Mouse (Mus musculus): ENCODE results near the gene Yaf2.

- no peak for TF ChIP-seq MAZ (IDR thresholded peaks at IDR 0.05; ENCODE audit: low read depth, low read length)
- TF ChIP-seq CTCF (IDR thresholded peaks at IDR 0.05 in 2 of 3, conservative IDR thresholded peaks at IDR 0.05 in 1 of 3; ENCODE audit: control insufficient read depth in 1 of 3, insufficient read depth in 1 of 3, low read depth in 2 of 3, low read length in 3 of 3, poor library complexity in 1 of 3, severe bottlenecking in 1 of 3) = no peak
- TF ChIP-seq EP300 (IDR thresholded peaks at IDR 0.05; ENCODE audit: low read depth in 1 of 2, low read length in 2 of 2) = no peak
- TF ChIP-seq HCFC1 (IDR thresholded peaks at IDR 0.05; ENCODE audit: low read depth, low read length) = no peak
- TF ChIP-seq BHLHE40 (IDR thresholded peaks at IDR 0.05; ENCODE audit: borderline replicate concordance, low read depth, low read length) = no peak
These were observed 9.5 kb downstream of the Yaf2 start for GRCm38 (mm10) chr15:93327235-93327634.

Data from MEL (cell line).